Mouse (Mus musculus): ENCODE data around the gene Pdilt.

- no peak for TF ChIP-seq CTCF (IDR thresholded peaks at IDR 0.05; ENCODE audit: low read depth)
- TF ChIP-seq EP300 (IDR thresholded peaks at IDR 0.05; ENCODE audit: low read depth) = no peak
Measured at GRCm38 (mm10) chr7:119560452-119560835, 37.2 kb upstream of the Pdilt start.

All from liver, embryonic 14.5 days (tissue).